Mouse (Mus musculus): ENCODE measurements around the gene Scarf1. TPM values are rescaled to one million over a fixed set of nuclear protein-coding genes. Genes with fewer than 3 reads are reported as not detected.

Gene Scarf1
- 3.3 and 3.4 TPM in 2 replicates for polyA plus RNA-seq (2012; rRNA removed)

DNA sequence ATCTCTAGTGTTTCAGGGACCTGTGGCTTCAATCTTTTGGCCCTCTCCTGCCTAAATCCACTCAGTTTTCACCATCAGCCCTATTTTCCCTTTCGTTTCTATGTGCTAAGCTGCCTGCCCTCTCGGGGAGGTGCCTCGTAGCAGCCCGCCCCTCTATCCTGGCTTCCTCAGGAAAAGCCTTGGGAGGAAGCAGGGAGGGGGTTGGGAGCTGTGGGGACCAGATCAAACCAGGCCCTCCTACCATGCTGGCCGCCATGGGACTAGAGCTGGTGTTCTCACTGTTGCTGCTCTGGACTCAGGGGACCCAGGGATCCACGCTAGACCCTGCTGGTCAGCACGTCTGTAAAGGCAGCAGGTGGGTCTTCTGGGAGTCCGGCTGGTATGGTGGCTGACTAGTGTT lies at the start of gene Scarf1:
TSS of gene Scarf1 (plus strand) at position 205 of the 400 bp plus-strand sequence.
- no peaks in the 10 kb centered on the region for H3K27me3 ChIP-seq (ENCODE audit: control insufficient read depth, insufficient read depth, low read length)
- peaks cover 4% of the 10 kb centered on the region; the same call in 1 of the 2 replicates for H3K4me1 ChIP-seq (ENCODE audit: control insufficient read depth, insufficient read depth, low read length)
- no peak for DNase-seq
- H3K4me3 ChIP-seq (replicated peaks; ENCODE audit: insufficient read depth, low read depth, low read length), result no peak within 1 kb of the TSS
- TF ChIP-seq POLR2A (IDR thresholded peaks at IDR 0.05; ENCODE audit: borderline replicate concordance, insufficient read depth, low read length) (no peak), CTCF (IDR thresholded peaks at IDR 0.05; ENCODE audit: borderline replicate concordance, insufficient read depth, low read depth, low read length) (no peak)
- 74% methylated on average over 8 of the region's 8 CpGs for WGBS
- H3K27ac ChIP-seq (ENCODE audit: insufficient read depth, low read length), result no peak within 1 kb of the TSS

GRCm38 (mm10) chr11:75463624-75464023 lies 49.7 kb upstream of the Scarf1 start:
- TF ChIP-seq POLR2A (IDR thresholded peaks at IDR 0.05; ENCODE audit: borderline replicate concordance, insufficient read depth, low read length), result no peak
- TF ChIP-seq CTCF (IDR thresholded peaks at IDR 0.05; ENCODE audit: borderline replicate concordance, insufficient read depth, low read depth, low read length), result no peak
- Histone ChIP-seq H3K4me3 (replicated peaks; ENCODE audit: insufficient read depth, low read depth, low read length) (no peak overlapping the region), H3K4me1 (ENCODE audit: control insufficient read depth, insufficient read depth, low read length) (peaks cover 10% of the 10 kb centered on the region), H3K27ac (ENCODE audit: insufficient read depth, low read length) (no peak overlapping the region), H3K27me3 (ENCODE audit: control insufficient read depth, insufficient read depth, low read length) (no peaks in the 10 kb centered on the region)
- DNase-seq, result peak in 1 of 2 experiments; percentile 7
- 75% methylated on average over 4 of the region's 4 CpGs for WGBS

DNA sequence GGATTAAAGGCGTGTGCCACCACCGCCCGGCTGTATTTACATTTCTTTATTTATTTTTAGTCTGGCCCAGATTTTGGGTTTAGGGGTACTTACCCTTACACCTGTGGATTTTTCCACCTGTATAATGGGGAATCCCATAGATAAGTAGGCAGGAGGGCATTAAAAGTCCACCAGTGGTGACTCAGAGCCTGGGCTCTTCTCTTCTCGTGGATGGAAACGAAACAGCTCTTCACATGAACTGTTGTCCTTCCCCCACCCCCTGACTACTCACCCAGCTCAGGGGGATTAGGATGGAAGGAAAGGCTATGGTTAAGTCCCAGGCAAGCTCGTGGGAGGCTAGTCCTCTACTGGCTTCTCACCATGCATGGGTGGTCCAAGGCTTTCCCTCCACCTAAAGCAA lies 48.9 kb upstream of the Scarf1 start:
- no peaks in the 10 kb centered on the region for H3K27me3 ChIP-seq (ENCODE audit: control insufficient read depth, insufficient read depth, low read length)
- DNase-seq, result no peak
- H3K4me3 ChIP-seq (replicated peaks; ENCODE audit: insufficient read depth, low read depth, low read length), result no peak overlapping the region
- H3K27ac ChIP-seq (ENCODE audit: insufficient read depth, low read length), result no peak overlapping the region
- TF ChIP-seq CTCF (IDR thresholded peaks at IDR 0.05; ENCODE audit: borderline replicate concordance, insufficient read depth, low read depth, low read length) (no peak), POLR2A (IDR thresholded peaks at IDR 0.05; ENCODE audit: borderline replicate concordance, insufficient read depth, low read length) (no peak)
- 87% methylated on average over 6 of the region's 6 CpGs for WGBS
- H3K4me1 ChIP-seq (ENCODE audit: control insufficient read depth, insufficient read depth, low read length), result peaks cover 10% of the 10 kb centered on the region

- WGBS, result 83% methylated on average over 6 of the region's 6 CpGs
- Histone ChIP-seq H3K27ac (ENCODE audit: insufficient read depth, low read length) (no peak overlapping the region), H3K4me1 (ENCODE audit: control insufficient read depth, insufficient read depth, low read length) (peaks cover 8% of the 10 kb centered on the region), H3K27me3 (ENCODE audit: control insufficient read depth, insufficient read depth, low read length) (no peaks in the 10 kb centered on the region), H3K4me3 (replicated peaks; ENCODE audit: insufficient read depth, low read depth, low read length) (no peak overlapping the region)
- DNase-seq, result peak in 1 of 2 experiments; percentile 11
- no peak for TF ChIP-seq CTCF (IDR thresholded peaks at IDR 0.05; ENCODE audit: borderline replicate concordance, insufficient read depth, low read depth, low read length)
- no peak for TF ChIP-seq POLR2A (IDR thresholded peaks at IDR 0.05; ENCODE audit: borderline replicate concordance, insufficient read depth, low read length)
Measured at GRCm38 (mm10) chr11:75465051-75465450, 48.3 kb upstream of the Scarf1 start.

DNA sequence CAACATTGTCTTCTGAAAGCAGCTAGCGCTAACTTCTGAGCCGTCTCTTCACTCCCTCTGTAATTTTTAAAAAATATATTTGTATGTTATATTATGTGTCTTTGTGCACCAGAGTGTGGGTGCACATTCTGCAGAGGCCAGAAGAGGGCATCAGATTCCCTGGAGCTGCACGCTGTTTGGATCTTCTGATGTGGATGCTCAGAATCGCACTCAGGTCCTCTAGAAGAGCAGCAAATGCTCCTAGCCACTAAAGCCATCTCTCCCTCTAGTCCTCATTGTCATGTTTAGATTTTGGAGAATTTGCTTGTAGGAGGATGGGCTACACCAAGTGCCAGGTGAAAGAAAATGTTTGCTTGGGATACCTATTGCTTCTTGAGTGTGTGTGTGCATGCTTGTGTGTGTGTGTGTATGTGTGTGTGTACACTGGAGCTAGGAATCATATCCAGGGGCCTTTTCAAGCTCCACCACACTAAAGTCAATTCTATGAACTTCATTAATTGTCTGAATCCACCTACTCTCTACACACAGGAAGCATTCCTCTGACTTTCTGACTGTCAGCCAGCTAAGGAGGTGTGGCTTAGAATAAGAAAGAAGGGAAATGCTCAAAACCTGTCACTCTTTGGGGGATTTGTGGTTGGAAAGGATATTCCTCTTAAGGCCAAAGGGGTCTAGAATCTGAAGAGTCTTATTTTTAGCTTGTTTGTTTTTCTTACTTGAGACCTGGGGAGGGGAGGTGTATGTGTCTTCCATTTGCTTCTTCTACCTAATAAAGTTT lies 46.4 kb upstream of the Scarf1 start:
- no peaks in the 10 kb centered on the region for H3K27me3 ChIP-seq (ENCODE audit: control insufficient read depth, insufficient read depth, low read length)
- H3K27ac ChIP-seq (ENCODE audit: insufficient read depth, low read length), result no peak overlapping the region
- TF ChIP-seq CTCF (IDR thresholded peaks at IDR 0.05; ENCODE audit: borderline replicate concordance, insufficient read depth, low read depth, low read length), result no peak
- no peak for TF ChIP-seq POLR2A (IDR thresholded peaks at IDR 0.05; ENCODE audit: borderline replicate concordance, insufficient read depth, low read length)
- WGBS, result 98% methylated on average over 4 of the region's 4 CpGs
- H3K4me1 ChIP-seq (ENCODE audit: control insufficient read depth, insufficient read depth, low read length), result peaks cover 7% of the 10 kb centered on the region
- DNase-seq, result no peak
- no peak overlapping the region for H3K4me3 ChIP-seq (replicated peaks; ENCODE audit: insufficient read depth, low read depth, low read length)

DNA sequence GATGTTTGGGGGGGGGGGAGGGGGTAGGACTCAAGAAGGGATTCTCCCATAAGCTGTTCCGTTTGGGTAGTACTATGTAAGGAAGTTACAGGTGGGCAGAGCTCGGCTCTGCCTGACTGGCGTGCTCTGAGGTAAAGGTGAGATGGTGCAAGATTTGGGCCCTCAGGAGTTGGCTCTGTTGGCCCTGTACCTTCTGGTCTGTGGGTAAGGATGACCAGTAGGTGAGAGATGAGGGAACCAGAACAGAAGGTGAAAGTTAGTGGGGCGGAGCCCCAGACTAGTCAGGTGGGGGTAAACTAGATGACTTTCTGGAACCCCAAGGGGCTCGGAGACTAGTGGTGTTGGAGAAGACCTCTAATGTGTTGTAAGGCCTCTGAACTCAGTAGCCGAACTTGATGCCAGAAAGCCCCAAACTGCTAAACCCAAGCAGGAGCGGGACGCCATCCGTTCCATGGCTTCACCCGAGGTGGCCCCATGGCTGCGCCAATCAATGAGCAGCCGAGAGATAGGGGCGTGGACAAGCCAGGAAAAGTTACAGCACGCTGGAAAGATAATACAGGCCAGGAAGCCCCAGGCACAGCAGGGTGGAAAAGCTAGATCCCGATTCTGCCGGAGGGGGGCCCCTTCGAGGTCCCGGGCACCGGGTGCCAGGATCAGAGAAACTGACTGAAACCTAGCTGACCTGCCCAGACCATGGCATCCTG lies 45.7 kb upstream of the Scarf1 start:
- H3K4me1 ChIP-seq (ENCODE audit: control insufficient read depth, insufficient read depth, low read length), result 0 out of 2 replicates have a peak, but pooled peaks cover 3% of the 10 kb centered on the region
- no peaks in the 10 kb centered on the region for H3K27me3 ChIP-seq (ENCODE audit: control insufficient read depth, insufficient read depth, low read length)
- TF ChIP-seq CTCF (IDR thresholded peaks at IDR 0.05; ENCODE audit: borderline replicate concordance, insufficient read depth, low read depth, low read length) (no peak), POLR2A (IDR thresholded peaks at IDR 0.05; ENCODE audit: borderline replicate concordance, insufficient read depth, low read length) (no peak)
- H3K27ac ChIP-seq (ENCODE audit: insufficient read depth, low read length), result no peak overlapping the region
- DNase-seq, result no peak
- 20% methylated on average over 19 of the region's 19 CpGs for WGBS
- H3K4me3 ChIP-seq (replicated peaks; ENCODE audit: insufficient read depth, low read depth, low read length), result no peak overlapping the region

DNA sequence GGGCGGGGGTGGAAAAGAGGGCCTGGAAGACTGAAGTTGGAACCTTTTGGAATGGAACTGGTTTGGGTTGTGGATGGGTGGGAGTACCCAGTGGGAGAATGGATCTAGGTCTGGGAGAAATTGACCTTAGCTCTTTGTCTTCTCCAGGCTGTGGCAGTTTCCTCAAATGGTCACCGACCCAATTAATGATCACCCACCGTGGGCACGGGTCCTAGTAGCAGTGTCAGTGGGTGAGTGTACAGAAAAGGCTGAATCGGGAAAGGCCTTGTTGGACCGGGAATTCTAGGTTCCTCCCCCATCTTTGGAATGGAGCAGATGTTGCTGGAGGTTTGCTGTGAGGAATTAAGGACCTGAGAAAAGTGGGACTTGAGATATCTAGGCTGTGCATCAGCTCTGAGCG lies 44.9 kb upstream of the Scarf1 start:
- Histone ChIP-seq H3K27me3 (ENCODE audit: control insufficient read depth, insufficient read depth, low read length) (no peaks in the 10 kb centered on the region), H3K27ac (ENCODE audit: insufficient read depth, low read length) (no peak overlapping the region), H3K4me3 (replicated peaks; ENCODE audit: insufficient read depth, low read depth, low read length) (no peak overlapping the region), H3K4me1 (ENCODE audit: control insufficient read depth, insufficient read depth, low read length) (no peaks in the 10 kb centered on the region)
- WGBS, result 68% methylated on average over 7 of the region's 7 CpGs
- TF ChIP-seq POLR2A (IDR thresholded peaks at IDR 0.05; ENCODE audit: borderline replicate concordance, insufficient read depth, low read length), result no peak
- TF ChIP-seq CTCF (IDR thresholded peaks at IDR 0.05; ENCODE audit: borderline replicate concordance, insufficient read depth, low read depth, low read length), result no peak
- DNase-seq, result no peak

Measured in cerebellum, adult 2 months (tissue).